Mouse (Mus musculus): Measurements from ENCODE around the gene Cflar. TPM values are rescaled to one million over a fixed set of nuclear protein-coding genes. Genes with fewer than 3 reads are reported as not detected.
"Not testable (repeated sequence)": the region's sequence is repeated elsewhere in the genome, so short reads cannot be mapped to it uniquely, and the experiment has no call there.

Cflar gene
- polyA plus RNA-seq, 1 experiment from 2014 or later: 43.6 TPM

DNA sequence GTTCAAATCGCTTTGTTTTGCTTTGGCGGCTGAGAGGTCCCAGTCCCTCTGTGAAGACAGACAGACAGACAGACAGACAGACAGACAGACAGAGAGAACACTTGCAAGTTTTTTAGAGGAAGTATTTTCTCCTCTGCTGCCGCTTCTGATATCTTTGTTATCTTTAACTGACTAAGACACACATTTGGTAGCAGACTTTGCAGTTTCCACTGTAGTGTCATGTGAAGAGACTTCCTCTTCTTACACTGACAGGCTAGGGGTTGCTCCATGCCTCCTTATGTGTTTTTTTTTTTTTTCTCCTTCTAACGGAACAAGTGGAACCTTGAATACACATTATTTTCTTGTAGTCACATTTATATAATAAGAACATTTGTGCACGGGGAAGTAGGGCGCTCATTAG is 31.9 kb downstream of the Cflar start:
- TF ChIP-seq EP300 (optimal IDR thresholded peaks at IDR 0.05) (no peak), CTCF (IDR thresholded peaks at IDR 0.05; ENCODE audit: low read depth) (no peak)
- ATAC-seq (ENCODE audit: low FRiP score, low TSS enrichment) (no peak), DNase-seq (ENCODE audit: low spot score) (no peak)
- Histone ChIP-seq H3K9me3 (ENCODE audit: control insufficient read depth, low read length) (no peaks in the 10 kb centered on the region), H3K4me2 (replicated peaks; ENCODE audit: low read depth) (no peak overlapping the region), H3K36me3 (ENCODE audit: control insufficient read depth, insufficient read depth, low read length) (peaks cover 31% of the 10 kb centered on the region), H3K9ac (ENCODE audit: low read length) (no peak overlapping the region), H3K27me3 (ENCODE audit: control insufficient read depth, insufficient read depth, low read length) (no peaks in the 10 kb centered on the region), H3K27ac (replicated peaks) (0 out of 2 replicates have a peak overlapping the region, but pooled peaks have one; percentile 0), H3K4me1 (replicated peaks; ENCODE audit: control insufficient read depth, insufficient read depth) (no peaks in the 10 kb centered on the region), H3K4me3 (ENCODE audit: low read depth, low read length) (no peak overlapping the region)
- WGBS: 86% methylated on average over 6 of the region's 6 CpGs

DNA sequence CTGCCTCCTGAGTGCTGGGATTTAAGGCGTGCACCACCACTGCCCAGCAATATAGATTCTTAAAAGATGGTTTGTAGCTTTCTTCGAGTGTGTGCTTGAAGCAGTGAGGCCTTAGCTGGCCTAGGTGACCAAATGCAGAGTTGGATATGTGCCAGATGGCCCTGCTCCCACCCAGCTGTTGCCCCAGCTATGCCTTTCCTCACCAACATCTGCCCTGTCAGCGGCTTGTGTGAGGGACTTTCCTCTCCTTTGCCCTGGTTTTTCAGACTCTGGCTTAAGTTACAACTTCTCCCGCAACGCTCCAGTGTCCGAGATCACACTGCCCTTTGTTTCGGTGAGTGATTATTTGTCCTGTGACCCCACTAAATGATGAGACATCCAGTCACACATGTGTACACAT is 33.3 kb downstream of the Cflar start:
- WGBS: 82% methylated on average over 7 of the region's 7 CpGs
- no peak overlapping the region for H3K9ac ChIP-seq (ENCODE audit: low read length)
- no peaks in the 10 kb centered on the region for H3K9me3 ChIP-seq (ENCODE audit: control insufficient read depth, low read length)
- H3K27ac ChIP-seq (replicated peaks): no peak overlapping the region
- TF ChIP-seq EP300 (optimal IDR thresholded peaks at IDR 0.05) (no peak), CTCF (IDR thresholded peaks at IDR 0.05; ENCODE audit: low read depth) (no peak)
- no peak for ATAC-seq (ENCODE audit: low FRiP score, low TSS enrichment)
- no peaks in the 10 kb centered on the region for H3K4me1 ChIP-seq (replicated peaks; ENCODE audit: control insufficient read depth, insufficient read depth)
- no peaks in the 10 kb centered on the region for H3K27me3 ChIP-seq (ENCODE audit: control insufficient read depth, insufficient read depth, low read length)
- no peak for DNase-seq (ENCODE audit: low spot score)
- H3K4me2 ChIP-seq (replicated peaks; ENCODE audit: low read depth): no peak overlapping the region
- peaks cover 28% of the 10 kb centered on the region for H3K36me3 ChIP-seq (ENCODE audit: control insufficient read depth, insufficient read depth, low read length)
- no peak overlapping the region for H3K4me3 ChIP-seq (ENCODE audit: low read depth, low read length)

GRCm38 (mm10) chr1:58746880-58747279 is 35.6 kb downstream of the Cflar start:
- Histone ChIP-seq H3K4me2 (replicated peaks; ENCODE audit: low read depth) (no peak overlapping the region), H3K9me3 (ENCODE audit: control insufficient read depth, low read length) (no peaks in the 10 kb centered on the region), H3K4me3 (ENCODE audit: low read depth, low read length) (no peak overlapping the region), H3K9ac (ENCODE audit: low read length) (no peak overlapping the region), H3K27me3 (ENCODE audit: control insufficient read depth, insufficient read depth, low read length) (no peaks in the 10 kb centered on the region), H3K36me3 (ENCODE audit: control insufficient read depth, insufficient read depth, low read length) (peaks cover 20% of the 10 kb centered on the region), H3K27ac (replicated peaks) (no peak overlapping the region), H3K4me1 (replicated peaks; ENCODE audit: control insufficient read depth, insufficient read depth) (no peaks in the 10 kb centered on the region)
- WGBS: 74% methylated on average over 9 of the region's 9 CpGs
- DNase-seq (ENCODE audit: low spot score): no peak
- TF ChIP-seq EP300 (optimal IDR thresholded peaks at IDR 0.05): no peak
- peak; percentile 71 for TF ChIP-seq CTCF (IDR thresholded peaks at IDR 0.05; ENCODE audit: low read depth)
- ATAC-seq (ENCODE audit: low FRiP score, low TSS enrichment): no peak

DNA sequence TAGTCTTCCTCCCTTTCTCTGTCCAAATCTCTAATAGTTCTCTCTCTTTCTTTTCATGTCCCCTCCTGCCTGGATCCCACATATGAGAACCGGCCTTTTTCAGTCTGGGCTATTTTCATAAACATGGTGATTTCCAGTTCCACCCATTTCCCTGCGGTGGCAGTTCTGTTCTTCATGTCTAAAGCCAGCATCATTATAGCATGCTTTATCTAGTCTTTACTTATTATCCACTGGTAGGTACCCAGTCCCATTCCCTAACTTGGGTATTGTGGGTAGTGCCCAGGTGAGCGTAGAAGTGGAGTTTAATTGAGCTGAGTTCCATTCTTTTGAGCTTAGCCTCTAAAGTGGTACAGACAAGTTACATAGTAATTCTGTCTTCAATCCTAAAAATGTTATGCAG is 48.1 kb downstream of the Cflar start:
- WGBS: 91% methylated on average over 3 of the region's 3 CpGs
- no peak for ATAC-seq (ENCODE audit: low FRiP score, low TSS enrichment)
- no peak for TF ChIP-seq EP300 (optimal IDR thresholded peaks at IDR 0.05)
- no peak for TF ChIP-seq CTCF (IDR thresholded peaks at IDR 0.05; ENCODE audit: low read depth)
- Histone ChIP-seq H3K9ac (ENCODE audit: low read length) (no peak overlapping the region), H3K4me2 (replicated peaks; ENCODE audit: low read depth) (no peak overlapping the region), H3K4me1 (replicated peaks; ENCODE audit: control insufficient read depth, insufficient read depth) (no peaks in the 10 kb centered on the region), H3K36me3 (ENCODE audit: control insufficient read depth, insufficient read depth, low read length) (peaks cover 4% of the 10 kb centered on the region; the same call in 1 of the 2 replicates), H3K4me3 (ENCODE audit: low read depth, low read length) (no peak overlapping the region), H3K27ac (replicated peaks) (no peak overlapping the region), H3K27me3 (ENCODE audit: control insufficient read depth, insufficient read depth, low read length) (no peaks in the 10 kb centered on the region), H3K9me3 (ENCODE audit: control insufficient read depth, low read length) (no peaks in the 10 kb centered on the region)
- no peak for DNase-seq (ENCODE audit: low spot score)

DNA sequence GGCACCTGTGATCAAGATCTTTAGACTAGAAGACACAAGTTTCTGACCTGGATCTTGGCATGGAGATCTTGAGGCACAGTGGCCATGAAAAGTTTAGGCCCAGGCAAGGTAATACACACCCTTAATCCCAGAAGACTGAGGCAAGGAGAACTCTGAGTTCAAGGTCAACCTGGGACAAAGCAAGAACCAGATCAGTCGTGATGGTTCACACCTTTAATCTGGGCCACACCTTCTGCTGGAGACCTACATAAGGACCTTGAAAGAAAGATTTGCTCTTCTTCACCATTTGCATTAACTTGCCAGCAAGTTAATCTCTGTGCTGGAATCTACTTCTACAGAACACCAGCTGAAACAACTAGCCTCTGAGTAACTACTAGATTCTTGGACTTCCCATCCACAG is 49.3 kb downstream of the Cflar start:
- 0 out of 2 replicates have a peak, but pooled peaks cover 2% of the 10 kb centered on the region for H3K36me3 ChIP-seq (ENCODE audit: control insufficient read depth, insufficient read depth, low read length)
- TF ChIP-seq CTCF (IDR thresholded peaks at IDR 0.05; ENCODE audit: low read depth): no peak
- TF ChIP-seq EP300 (optimal IDR thresholded peaks at IDR 0.05): no peak
- no peak overlapping the region for H3K4me2 ChIP-seq (replicated peaks; ENCODE audit: low read depth)
- WGBS: 43% methylated on average over 1 of the region's 1 CpGs
- H3K9ac ChIP-seq (ENCODE audit: low read length): no peak overlapping the region
- no peaks in the 10 kb centered on the region for H3K4me1 ChIP-seq (replicated peaks; ENCODE audit: control insufficient read depth, insufficient read depth)
- H3K4me3 ChIP-seq (ENCODE audit: low read depth, low read length): no peak overlapping the region
- DNase-seq (ENCODE audit: low spot score) (no peak), ATAC-seq (ENCODE audit: low FRiP score, low TSS enrichment) (no peak)
- H3K9me3 ChIP-seq (ENCODE audit: control insufficient read depth, low read length): no peaks in the 10 kb centered on the region
- H3K27ac ChIP-seq (replicated peaks): no peak overlapping the region
- H3K27me3 ChIP-seq (ENCODE audit: control insufficient read depth, insufficient read depth, low read length): no peaks in the 10 kb centered on the region

- H3K9ac ChIP-seq (ENCODE audit: low read length); H3K27ac ChIP-seq (replicated peaks); H3K9me3 ChIP-seq (ENCODE audit: control insufficient read depth, low read length); H3K4me3 ChIP-seq (ENCODE audit: low read depth, low read length); H3K4me1 ChIP-seq (replicated peaks; ENCODE audit: control insufficient read depth, insufficient read depth); H3K36me3 ChIP-seq (ENCODE audit: control insufficient read depth, insufficient read depth, low read length); H3K4me2 ChIP-seq (replicated peaks; ENCODE audit: low read depth); H3K27me3 ChIP-seq (ENCODE audit: control insufficient read depth, insufficient read depth, low read length): not testable (repeated sequence)
- DNase-seq (ENCODE audit: low spot score) (peak; percentile 35), ATAC-seq (ENCODE audit: low FRiP score, low TSS enrichment) (peak; percentile 87)
- TF ChIP-seq CTCF (IDR thresholded peaks at IDR 0.05; ENCODE audit: low read depth): peak; percentile 50
- WGBS: 65% methylated on average over 5 of the region's 5 CpGs
Measured at GRCm38 (mm10) chr1:58761391-58762275, 50.3 kb downstream of the Cflar start.
